Mouse (Mus musculus) thymus, adult 2 months (tissue): ENCODE measurements around the gene Tspan5.

Source experiments
- CTCF ChIP-seq: fragments of 200-500 bp; IDR thresholded peaks from 2 replicates; pipeline ENCODE4 v1.5.1; 2012; ENCODE audit warnings: mild to moderate bottlenecking, control low read depth, low read length, moderate library complexity, borderline replicate concordance; ENCODE audit not compliant: control insufficient read depth, poor library complexity, insufficient read depth; ENCODE audit errors: extremely low read depth
- POLR2A ChIP-seq: fragments of 200-500 bp; IDR thresholded peaks from 2 replicates; pipeline ENCODE4 v1.6.1; 2012; ENCODE audit warnings: mild to moderate bottlenecking, low read length, control low read depth, moderate library complexity; ENCODE audit not compliant: control insufficient read depth, poor library complexity, insufficient read depth; ENCODE audit errors: extremely low read depth

- TF ChIP-seq CTCF = no peak
- TF ChIP-seq POLR2A = no peak
These were observed 94.9 kb downstream of the Tspan5 start for GRCm38 (mm10) chr3:138836937-138837336.
